Mouse (Mus musculus) forebrain, embryonic 14.5 days (tissue): ENCODE measurements at regions not wholly inside any gene's neighbourhood (a gene's known extent, or its start where the extent isn't known, plus 50 kb on each side); places are given as distances from the start of the nearest gene placed in this dataset.
"Not testable (repeated sequence)": the region's sequence is repeated elsewhere in the genome, so short reads cannot be mapped to it uniquely, and the experiment has no call there.

ENCODE experiments used
- ATAC-seq: fragments of 200-750 bp; cut with Nextera tagmentation; 2 replicates; pipeline ENCODE4 v1.8.0; 2017; ENCODE audit warnings: mild to moderate bottlenecking, moderate library complexity
- DNase-seq: peaks from one replicate; pipeline ENCODE4 v3.0.0-alpha.2; 2015; ENCODE audit warnings: low spot score
- H3K27ac ChIP-seq: fragments of 300-500 bp; sonication (generic); 2 replicates; pipeline ENCODE4 v1.5.1; 2014; ENCODE audit warnings: low read depth, mild to moderate bottlenecking, control low read depth, low read length, moderate library complexity
- H3K27me3 ChIP-seq: fragments of 300-500 bp; sonication (generic); replicated peaks from 2 replicates; pipeline ENCODE4 v1.6.1; 2014; ENCODE audit warnings: low read length, control low read depth, mixed read lengths; ENCODE audit not compliant: control insufficient read depth, insufficient read depth
- H3K36me3 ChIP-seq: fragments of 300-500 bp; sonication (generic); 2 replicates; pipeline ENCODE4 v1.6.1; 2014; ENCODE audit warnings: low read length, control low read depth; ENCODE audit not compliant: control insufficient read depth, insufficient read depth
- H3K4me1 ChIP-seq: fragments of 300-500 bp; sonication (generic); 2 replicates; pipeline ENCODE4 v1.6.1; 2014; ENCODE audit warnings: antibody characterized with exemption, low read length, control low read depth; ENCODE audit not compliant: control insufficient read depth, insufficient read depth
- H3K4me2 ChIP-seq: fragments of 300-500 bp; sonication (generic); 2 replicates; pipeline ENCODE4 v1.6.1; 2014; ENCODE audit warnings: mild to moderate bottlenecking, control low read depth, low read length
- H3K4me3 ChIP-seq: fragments of 300-500 bp; sonication (generic); 2 replicates; pipeline ENCODE4 v1.5.1; 2014; ENCODE audit warnings: low read depth, low read length, control low read depth
- H3K9ac ChIP-seq: fragments of 300-500 bp; sonication (generic); 2 replicates; pipeline ENCODE4 v1.6.1; 2014; ENCODE audit warnings: mild to moderate bottlenecking, low read length, control low read depth, moderate library complexity
- H3K9me3 ChIP-seq: fragments of 300-500 bp; sonication (generic); replicated peaks from 2 replicates; pipeline ENCODE4 v1.6.1; 2016; ENCODE audit warnings: low read length, control low read depth, mixed read lengths; ENCODE audit not compliant: control insufficient read depth
- WGBS: fragments of 180-500 bp; shearing (Covaris S2); extraction: QIAGEN DNeasy Blood & Tissue Kit; methylation state at CpG from one replicate; pipeline ENCODE4 v1.1.7; 2014; 5-methylcytosine and 5-hydroxymethylcytosine counted together

DNA sequence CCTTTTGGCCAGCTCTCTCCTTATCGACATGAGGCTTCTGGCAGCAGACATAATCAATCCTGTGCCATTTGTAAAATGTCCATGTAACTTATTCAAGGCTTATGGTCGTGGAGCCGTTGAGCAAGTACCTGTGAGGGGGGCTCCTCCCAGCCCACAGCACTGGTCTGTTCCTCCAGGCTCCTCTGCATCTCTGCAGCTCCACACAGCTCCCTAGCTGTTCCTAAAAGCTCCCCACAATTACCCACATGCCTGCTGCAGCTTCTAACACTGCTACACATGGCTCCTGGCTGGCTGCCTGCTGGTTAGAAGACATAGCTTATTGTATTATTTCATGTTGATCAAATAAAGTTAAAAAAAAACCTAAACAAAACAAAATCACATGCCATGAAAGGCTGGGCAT is 77.9 kb downstream of the Tcp10c start:
- H3K4me1 ChIP-seq, ATAC-seq, H3K4me2 ChIP-seq, H3K27me3 ChIP-seq, H3K27ac ChIP-seq, H3K4me3 ChIP-seq, DNase-seq, H3K9me3 ChIP-seq, H3K9ac ChIP-seq, H3K36me3 ChIP-seq: not testable (repeated sequence)
- 85% methylated on average over 3 of the region's 3 CpGs for WGBS

DNA sequence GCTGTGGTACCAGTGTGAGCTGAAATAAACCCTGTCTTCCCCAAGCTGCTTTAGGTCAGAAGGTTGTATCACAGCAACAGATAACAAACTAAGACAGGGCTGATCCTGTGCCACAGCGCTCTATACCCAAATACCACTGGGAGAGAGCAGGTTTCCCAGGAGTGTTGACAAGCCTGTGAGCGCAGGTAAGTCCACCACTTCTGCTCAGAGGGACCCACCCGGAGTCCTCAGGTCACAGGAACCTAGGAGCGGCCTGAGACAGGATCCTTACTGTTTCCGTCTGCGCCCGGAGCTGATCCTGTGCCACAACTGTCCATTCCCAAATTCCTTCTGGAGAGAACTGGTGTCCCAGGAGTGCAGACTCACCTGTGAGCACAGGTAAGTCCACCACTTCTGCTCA is 79.8 kb downstream of the Tcp10c start:
- not testable (repeated sequence) for ATAC-seq

DNA sequence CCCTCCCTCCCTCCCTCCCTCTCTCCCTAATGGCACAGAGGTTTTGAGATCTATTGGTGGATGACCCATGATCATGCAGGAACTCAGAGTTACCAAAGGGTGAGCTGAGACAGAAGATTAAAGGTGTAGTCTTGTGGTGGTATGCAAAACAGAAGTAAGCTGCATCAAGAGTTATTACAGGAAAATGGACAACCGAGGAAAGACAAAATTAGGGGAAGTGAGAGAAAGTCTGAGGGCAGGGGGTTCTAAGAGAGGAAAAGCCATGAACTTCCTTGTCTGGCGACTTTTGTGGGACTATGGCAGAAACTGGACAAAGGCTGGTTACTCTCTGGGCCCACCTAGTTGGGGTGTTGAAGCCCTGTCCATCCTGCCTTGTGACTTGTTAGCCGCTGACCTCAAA is 84.4 kb downstream of the Tcp10c start:
- not testable (repeated sequence) for H3K4me1 ChIP-seq, DNase-seq, H3K4me3 ChIP-seq, H3K4me2 ChIP-seq, ATAC-seq, H3K27me3 ChIP-seq, H3K27ac ChIP-seq, H3K9ac ChIP-seq, H3K36me3 ChIP-seq, H3K9me3 ChIP-seq
- WGBS, result 78% methylated on average over 1 of the region's 3 CpGs

More for the DNA sequence above, 79.8 kb downstream of the Tcp10c start:
- 91% methylated on average over 7 of the region's 7 CpGs for WGBS
- H3K4me1 ChIP-seq, H3K9ac ChIP-seq, H3K4me2 ChIP-seq, H3K4me3 ChIP-seq, DNase-seq, H3K27me3 ChIP-seq, H3K9me3 ChIP-seq, H3K27ac ChIP-seq, H3K36me3 ChIP-seq: not testable (repeated sequence)

DNA sequence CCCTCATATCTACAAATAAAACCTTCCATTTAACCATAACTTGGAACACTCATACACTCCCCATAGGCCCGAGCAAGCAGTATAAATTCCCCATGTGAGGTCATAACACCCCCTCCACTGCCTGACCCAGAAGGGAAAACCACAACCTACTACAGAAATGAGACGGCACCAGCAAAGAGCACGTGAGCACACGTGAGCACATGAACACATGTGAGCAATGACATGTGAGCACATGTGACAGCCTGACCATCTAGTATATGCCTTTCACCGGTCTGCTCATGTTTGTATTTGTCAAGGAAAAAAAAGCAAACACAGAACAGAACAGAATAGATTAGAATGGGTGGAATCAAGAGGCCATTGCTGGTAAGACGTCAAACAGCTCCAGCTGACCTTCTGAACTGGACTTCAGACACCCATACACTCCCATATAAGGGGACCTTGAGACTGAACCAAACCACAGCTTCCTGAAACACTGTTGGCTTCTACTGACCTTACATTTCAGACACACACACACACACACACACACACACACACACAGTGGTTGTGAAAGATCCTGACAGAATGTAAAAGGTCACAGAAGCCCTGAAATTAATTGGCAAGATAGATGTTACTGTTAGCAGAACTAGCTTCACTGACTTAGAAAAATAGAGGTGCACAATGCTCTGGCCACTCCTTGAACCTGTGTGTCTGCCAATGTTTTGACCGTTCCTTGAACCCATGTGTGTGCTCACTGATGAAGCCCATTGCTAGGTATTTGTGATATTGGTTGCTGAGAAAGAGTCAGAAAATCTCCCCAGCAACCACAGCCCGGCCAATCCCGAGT is 86.5 kb downstream of the Tcp10c start:
- not testable (repeated sequence) for H3K27ac ChIP-seq, H3K9ac ChIP-seq, H3K4me1 ChIP-seq, H3K4me3 ChIP-seq, H3K27me3 ChIP-seq, DNase-seq, H3K36me3 ChIP-seq, H3K4me2 ChIP-seq, H3K9me3 ChIP-seq, ATAC-seq
- 83% methylated on average over 9 of the region's 9 CpGs for WGBS

DNA sequence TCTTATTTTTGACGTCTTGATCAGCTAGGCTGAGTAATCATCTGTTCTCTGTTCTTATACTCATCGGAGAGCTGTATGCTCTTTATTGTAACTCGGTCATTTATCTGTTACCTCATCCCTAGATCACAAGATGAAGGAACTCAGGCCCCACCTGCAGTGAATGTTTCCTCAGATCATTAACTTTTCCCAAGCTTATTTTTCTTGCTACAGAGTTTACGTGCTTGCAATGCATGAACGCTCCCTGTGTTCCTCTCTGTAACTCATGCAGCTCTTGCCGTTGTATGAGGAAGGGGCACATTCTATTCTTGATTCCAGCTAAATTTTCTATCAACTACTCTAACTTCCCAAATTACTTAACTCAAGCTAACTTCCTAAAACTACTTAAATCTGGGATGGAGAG is 87.9 kb downstream of the Tcp10c start:
- not testable (repeated sequence) for H3K4me2 ChIP-seq, H3K9ac ChIP-seq, H3K27me3 ChIP-seq, H3K36me3 ChIP-seq, H3K9me3 ChIP-seq, DNase-seq, H3K4me3 ChIP-seq, H3K4me1 ChIP-seq, H3K27ac ChIP-seq, ATAC-seq
- WGBS, result 87% methylated on average over 5 of the region's 6 CpGs

DNA sequence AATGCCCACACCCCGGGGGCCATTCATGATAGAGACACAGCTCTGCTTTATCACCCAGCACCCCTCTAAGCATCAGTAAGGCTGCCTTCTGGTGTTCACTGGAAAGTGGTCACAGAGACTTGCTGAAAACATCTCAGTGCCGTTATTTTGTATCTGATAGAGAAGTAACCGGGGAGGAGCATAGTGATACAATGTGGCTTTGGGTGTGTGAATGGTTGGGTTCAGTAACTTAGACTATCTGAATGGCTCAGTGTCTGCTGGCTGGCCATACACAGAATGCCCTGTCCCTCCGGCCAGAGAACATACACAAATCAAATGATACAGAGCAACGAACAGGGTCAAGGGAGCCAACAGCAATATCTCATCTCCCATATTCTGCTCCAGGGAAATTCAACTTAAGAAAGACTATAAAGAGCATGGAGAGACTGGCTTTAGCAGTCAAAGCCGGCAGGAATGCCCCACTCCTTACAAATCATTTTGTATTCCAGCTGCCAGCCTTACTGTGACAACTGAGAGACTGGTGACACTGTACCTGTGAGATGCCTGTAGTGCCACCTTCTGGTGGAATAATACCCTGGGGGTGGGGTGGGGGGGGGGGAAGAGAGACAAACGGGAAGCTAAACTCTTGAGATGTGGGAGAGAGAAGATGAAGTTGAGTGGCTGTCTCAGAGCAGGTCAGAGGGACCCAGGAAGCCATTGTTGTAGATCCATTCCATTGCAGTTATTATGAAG is 102.7 kb downstream of the Tcp10c start:
- H3K36me3 ChIP-seq, H3K4me3 ChIP-seq, H3K9ac ChIP-seq, H3K27me3 ChIP-seq, H3K27ac ChIP-seq, H3K4me1 ChIP-seq, H3K4me2 ChIP-seq, ATAC-seq, H3K9me3 ChIP-seq, DNase-seq: not testable (repeated sequence)
- WGBS, result 79% methylated on average over 6 of the region's 7 CpGs

DNA sequence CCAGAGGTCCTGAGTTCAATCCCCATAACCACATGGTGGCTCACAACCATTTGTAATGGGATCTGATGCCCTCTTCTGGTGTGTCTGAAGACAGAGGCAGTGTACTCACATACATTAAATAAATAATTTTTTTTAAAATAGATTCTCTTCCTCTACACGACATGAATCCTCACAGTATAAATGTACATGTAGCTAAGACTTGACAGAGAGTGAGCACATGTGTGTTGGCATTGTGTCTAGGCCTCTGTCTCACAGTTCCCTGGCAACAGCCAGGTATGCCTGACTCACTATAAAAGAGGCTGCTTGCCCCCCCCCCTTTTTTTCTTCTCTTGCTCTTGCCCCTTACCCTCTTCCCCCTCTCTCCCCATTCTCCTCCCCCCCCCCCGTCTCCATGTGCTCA is 103.6 kb downstream of the Tcp10c start:
- H3K4me3 ChIP-seq, ATAC-seq, H3K27me3 ChIP-seq, H3K9ac ChIP-seq, DNase-seq, H3K27ac ChIP-seq, H3K36me3 ChIP-seq, H3K9me3 ChIP-seq, H3K4me2 ChIP-seq, H3K4me1 ChIP-seq: not testable (repeated sequence)
- 75% methylated on average over 2 of the region's 2 CpGs for WGBS

DNA sequence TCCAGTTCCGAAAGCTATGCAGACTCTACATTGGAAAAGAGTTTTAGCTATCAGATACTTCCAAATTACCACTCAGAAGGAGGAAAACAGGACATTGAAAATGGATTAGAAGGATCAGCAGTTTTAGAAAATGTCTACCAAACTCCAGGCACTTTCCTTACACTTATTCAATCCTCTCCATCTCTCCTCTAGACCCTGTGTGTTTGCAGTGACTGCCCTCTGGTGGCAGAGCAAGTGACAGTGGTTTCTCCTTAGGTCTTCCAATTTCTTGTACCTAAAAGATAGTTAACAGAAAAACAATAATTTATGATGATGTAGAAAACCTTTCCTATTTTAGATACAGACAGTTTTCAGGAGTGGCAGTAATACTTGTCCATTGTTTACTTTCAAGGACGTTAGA is 104.4 kb downstream of the Tcp10c start:
- not testable (repeated sequence) for H3K27me3 ChIP-seq, H3K36me3 ChIP-seq, H3K4me3 ChIP-seq, DNase-seq, H3K4me2 ChIP-seq, H3K9me3 ChIP-seq, H3K27ac ChIP-seq, H3K4me1 ChIP-seq, ATAC-seq, H3K9ac ChIP-seq
- WGBS, result no CpG with 5 or more reads among the region's 2 CpGs

DNA sequence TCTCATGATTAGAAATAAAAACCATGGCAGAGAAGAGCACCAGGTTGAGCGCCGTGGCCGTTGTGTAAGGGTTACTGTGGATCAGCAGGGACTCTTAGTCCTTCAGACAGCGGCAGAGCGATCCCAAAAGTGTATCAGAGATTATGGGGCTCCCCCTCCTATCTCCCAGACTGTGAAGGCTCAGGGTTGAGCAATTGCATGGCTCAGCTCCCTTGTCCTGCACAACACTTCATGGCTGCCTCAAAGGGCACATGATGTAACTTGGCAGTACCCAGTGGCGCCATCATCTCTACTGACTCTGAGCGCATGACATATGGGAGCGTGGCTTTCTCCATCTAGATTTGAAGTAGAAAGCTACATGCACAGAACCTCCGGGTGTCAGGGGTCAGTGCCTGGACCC is 108.3 kb downstream of the Tcp10c start:
- not testable (repeated sequence) for ATAC-seq, H3K27me3 ChIP-seq, H3K9ac ChIP-seq, H3K4me2 ChIP-seq, H3K9me3 ChIP-seq, H3K4me3 ChIP-seq, H3K4me1 ChIP-seq, H3K36me3 ChIP-seq, DNase-seq, H3K27ac ChIP-seq
- 96% methylated on average over 2 of the region's 9 CpGs for WGBS
